Mouse (Mus musculus): ENCODE measurements around the gene Ssu72. TPM values are rescaled to one million over a fixed set of nuclear protein-coding genes. Genes with fewer than 3 reads are reported as not detected.
"Not testable (repeated sequence)": the region's sequence is repeated elsewhere in the genome, so short reads cannot be mapped to it uniquely, and the experiment has no call there.

Gene Ssu72
- 73.2 and 108 TPM in 2 replicates for total RNA-seq (2017)

DNA sequence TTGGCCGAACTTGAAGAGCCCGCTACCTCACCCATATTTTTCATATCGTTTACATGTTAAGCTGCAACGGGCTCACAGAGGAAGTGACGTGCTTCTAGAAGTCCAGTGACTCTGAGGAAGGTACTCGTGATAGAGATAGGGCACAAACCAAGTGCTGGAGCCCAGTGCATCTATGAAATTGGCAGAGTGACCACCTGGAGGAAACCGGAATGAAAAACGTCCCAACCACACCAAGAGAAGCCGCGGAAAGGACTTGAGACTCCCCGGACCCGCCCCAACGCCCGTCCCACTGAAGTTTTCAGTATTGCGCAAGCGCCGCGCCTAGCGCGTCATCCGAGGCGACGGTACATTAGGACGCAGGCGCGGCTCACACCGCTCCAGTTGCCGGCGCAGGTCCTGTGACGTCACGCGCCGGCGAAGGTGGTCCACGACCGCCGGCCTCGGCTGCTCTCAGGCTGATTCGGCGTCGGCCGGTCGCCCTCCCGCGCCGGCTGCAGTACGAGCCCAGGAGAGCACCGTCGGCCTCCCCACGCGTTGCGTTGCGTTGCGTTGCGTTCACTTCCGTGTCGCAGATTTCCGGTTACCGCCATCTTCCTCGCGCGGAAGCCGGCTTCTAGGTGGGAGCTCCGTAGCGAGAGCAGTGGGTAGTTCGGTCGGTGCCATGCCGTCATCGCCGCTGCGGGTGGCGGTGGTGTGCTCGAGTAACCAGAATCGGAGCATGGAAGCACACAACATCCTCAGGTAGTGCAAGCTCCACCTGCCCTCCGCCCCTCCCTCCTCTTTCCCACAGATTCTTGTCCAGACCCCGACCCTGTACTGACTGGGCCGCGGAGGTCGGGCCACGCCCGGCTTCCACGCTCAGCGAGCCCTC is at the start of gene Ssu72:
Gene Ssu72, plus strand, starts transcription at position 80 of the 871 bp plus-strand sequence.
- peak; percentile 77 for ATAC-seq (replicated peaks; ENCODE audit: low read depth, poor library complexity, severe bottlenecking)

DNA sequence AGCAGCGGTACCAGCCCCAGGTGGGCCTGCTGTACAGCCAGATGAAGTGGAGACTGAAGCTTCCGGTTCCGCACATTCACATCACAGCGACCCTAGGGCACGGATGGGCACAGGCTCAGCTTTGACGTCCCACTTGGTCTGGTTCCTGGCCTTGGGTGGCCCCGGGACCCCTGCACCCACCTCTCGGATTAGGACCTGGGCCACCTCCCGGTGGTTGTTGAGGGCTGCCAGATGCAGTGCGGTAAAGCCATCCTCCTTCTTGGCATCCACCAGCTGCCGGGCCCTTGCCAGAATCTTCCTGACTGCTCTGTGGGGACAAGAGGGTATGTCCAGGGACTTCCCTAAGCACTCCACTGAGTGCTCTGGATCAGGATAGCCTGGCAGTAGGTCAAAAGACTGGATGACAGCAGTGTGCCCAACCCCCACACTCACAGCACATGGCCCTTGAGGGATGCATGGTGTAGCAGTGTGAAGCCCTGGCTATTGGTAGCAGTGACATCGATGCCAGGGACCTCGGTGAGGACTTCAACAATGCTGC is 48.3 kb upstream of the Ssu72 start:
- no peak for ATAC-seq (replicated peaks; ENCODE audit: low read depth, poor library complexity, severe bottlenecking)

DNA sequence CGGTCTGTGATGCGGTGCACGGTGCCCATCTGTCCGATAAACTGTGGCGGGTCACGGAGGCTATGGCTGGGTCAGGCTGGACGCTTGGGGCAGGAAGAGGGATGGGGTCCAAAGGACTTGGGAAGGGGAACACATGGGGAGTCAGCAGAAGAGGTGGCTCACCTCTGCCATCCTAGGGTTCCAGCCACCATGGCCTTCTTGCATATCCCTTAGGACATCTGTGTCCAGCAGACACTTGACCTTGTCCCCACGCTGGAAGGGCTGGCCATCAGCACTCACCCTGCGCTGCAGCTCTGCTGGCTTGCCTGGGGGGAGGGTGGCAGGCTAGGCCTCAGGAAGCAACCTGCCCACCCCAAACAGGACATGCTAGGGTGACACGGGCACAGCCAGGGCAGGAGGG is 45.6 kb upstream of the Ssu72 start:
- ATAC-seq (replicated peaks; ENCODE audit: low read depth, poor library complexity, severe bottlenecking) = no peak

DNA sequence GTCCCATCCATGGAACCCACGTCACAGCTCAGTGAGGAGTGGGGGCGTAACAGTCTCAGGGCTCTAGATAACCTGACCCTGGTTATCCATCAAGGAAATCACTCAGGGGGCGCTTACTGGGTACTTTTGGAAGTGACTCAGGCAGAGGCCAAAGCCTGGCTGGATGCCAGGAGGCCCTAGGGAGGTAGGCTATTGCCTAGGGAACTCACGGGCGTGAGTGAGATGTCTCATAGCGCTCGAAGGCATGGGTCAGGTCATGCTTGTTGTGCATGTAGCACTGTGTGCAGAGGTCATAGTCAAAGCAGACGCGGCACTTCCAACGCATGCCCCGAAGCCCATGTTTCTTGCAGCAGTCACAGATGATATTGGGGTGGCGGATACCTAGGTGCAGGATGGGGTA is 44.0 kb upstream of the Ssu72 start:
- no peak for ATAC-seq (replicated peaks; ENCODE audit: low read depth, poor library complexity, severe bottlenecking)

DNA sequence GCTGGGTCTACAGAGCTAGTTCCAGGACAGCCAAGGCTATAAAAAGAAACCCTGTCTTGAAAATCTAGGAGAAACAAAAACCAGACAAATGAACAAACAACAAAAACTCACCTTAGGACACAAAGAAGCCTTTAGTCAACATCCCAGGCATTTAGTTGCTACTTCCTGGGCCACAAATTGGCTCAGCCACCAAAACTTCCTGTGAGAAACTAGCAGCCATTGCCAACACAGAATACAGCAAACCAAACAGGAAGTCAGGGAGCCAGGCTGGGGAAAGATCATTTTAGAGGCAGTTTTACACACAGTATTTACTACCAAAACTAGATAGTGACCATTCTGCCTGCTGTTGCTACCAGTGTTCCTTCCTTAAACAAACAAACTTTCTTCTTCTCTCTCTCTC is 37.7 kb upstream of the Ssu72 start:
- 0 out of 2 replicates have a peak, but pooled peaks have one; percentile 7 for ATAC-seq (replicated peaks; ENCODE audit: low read depth, poor library complexity, severe bottlenecking)

GRCm38 (mm10) chr4:155668689-155669597 is 35.7 kb upstream of the Ssu72 start, which contains the start of gene Mib2:
TSS of gene Mib2 (minus strand) at chr4:155669198.
- peak; percentile 95 for ATAC-seq (replicated peaks; ENCODE audit: low read depth, poor library complexity, severe bottlenecking)

DNA sequence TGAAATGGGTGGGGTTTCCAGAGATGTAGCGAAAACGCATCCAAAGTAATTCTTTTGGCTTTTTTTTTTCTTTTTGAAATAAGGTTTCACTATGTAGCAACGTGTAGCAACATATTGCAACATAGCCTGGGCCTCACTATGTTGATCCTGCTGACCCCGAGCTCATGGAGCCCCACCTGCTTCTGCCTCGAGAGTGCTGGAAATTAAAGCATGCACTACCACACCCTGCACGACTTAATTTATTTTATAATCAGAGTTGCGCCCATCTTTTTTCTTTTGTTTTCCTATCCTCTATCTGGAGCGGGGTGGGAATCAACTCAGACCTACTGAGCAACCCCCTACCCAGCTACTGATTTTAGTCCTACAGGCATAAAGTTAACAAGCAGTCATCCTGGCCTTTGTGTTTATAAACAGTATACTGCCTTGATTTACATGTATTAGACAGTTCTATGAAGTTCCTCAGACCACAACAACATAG is 35.0 kb upstream of the Ssu72 start:
- no peak for ATAC-seq (replicated peaks; ENCODE audit: low read depth, poor library complexity, severe bottlenecking)

DNA sequence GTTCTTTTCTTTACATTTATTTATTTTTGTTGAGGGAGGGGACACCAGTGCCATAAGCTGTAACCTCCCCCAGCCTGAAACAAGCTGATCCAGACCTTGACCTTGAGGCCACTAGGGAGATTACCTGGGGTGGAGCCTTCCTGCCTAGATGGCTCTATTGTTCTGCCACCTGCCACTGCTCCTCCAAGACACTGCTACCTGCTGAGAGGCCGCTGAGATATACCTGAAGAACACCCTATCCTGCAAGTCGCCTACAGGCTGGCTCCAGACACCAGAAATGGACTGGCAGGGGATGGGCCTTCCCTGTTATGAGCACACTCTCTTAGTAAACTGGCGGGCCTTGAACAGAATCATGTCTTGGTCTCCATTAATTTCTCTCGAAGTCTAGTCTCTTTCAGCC is 34.4 kb upstream of the Ssu72 start:
- not testable (repeated sequence) for ATAC-seq (replicated peaks; ENCODE audit: low read depth, poor library complexity, severe bottlenecking)

DNA sequence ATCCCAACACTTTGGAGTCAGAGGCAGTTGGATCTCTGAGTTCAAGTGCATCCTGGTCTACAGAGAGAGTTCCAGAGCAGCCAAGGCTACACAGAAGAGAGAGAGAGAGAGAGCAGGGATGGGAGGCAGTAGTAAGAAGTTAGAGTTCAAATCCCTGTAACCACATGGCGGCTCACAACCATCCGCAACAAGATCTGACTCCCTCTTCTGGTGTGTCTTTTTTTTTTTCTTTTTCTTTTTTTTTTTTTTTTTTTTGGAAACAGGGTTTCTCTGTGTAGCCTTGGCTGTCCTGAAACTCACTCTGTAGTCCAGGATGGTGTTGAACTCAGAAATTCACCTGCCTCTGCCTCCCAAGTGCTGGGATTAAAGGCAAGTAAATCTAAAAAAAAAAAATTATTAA is 32.5 kb upstream of the Ssu72 start:
- no peak for ATAC-seq (replicated peaks; ENCODE audit: low read depth, poor library complexity, severe bottlenecking)

DNA sequence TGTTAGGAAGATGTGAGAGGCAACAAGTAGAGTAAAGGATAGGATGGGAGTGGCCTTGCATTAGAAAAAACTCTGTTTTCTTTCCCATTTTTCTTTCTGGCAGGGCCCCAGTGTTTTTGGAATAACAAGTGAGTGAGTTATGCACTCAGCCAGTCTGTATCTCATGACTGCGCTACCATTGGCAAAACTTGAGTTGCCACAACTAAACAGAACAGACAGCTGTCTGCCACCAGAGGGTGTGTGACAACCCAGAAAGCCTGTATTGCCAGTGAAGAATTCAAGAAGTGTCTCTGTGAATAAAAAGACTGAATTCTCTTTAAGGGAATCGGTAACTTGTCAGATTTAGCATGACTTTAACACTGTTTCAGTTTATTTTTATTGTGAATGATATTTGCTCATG is 28.6 kb upstream of the Ssu72 start:
- ATAC-seq (replicated peaks; ENCODE audit: low read depth, poor library complexity, severe bottlenecking) = peak; percentile 71

- not testable (repeated sequence) for ATAC-seq (replicated peaks; ENCODE audit: low read depth, poor library complexity, severe bottlenecking)
Observed at GRCm38 (mm10) chr4:155683670-155684277, 20.8 kb upstream of the Ssu72 start.

DNA sequence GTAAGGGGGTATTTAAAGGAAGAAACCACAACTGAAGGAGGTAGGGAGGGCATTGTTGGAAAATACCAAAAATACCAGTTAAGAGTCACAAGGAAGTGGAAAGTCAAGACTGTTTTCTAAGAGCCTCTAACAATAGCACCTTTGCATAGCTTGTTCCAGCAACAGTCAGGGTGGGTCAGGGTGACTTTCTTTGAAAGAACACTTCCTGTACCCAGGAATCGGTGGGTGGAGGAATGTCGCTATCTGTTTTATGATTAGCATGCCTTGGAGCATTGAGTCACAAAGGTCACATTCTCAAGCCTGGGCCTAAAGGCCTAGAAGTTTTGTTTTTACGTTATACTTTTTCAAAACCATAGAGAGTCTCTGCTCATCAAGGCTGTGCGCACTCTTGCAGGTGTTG is 16.8 kb upstream of the Ssu72 start:
- ATAC-seq (replicated peaks; ENCODE audit: low read depth, poor library complexity, severe bottlenecking) = not testable (repeated sequence)

DNA sequence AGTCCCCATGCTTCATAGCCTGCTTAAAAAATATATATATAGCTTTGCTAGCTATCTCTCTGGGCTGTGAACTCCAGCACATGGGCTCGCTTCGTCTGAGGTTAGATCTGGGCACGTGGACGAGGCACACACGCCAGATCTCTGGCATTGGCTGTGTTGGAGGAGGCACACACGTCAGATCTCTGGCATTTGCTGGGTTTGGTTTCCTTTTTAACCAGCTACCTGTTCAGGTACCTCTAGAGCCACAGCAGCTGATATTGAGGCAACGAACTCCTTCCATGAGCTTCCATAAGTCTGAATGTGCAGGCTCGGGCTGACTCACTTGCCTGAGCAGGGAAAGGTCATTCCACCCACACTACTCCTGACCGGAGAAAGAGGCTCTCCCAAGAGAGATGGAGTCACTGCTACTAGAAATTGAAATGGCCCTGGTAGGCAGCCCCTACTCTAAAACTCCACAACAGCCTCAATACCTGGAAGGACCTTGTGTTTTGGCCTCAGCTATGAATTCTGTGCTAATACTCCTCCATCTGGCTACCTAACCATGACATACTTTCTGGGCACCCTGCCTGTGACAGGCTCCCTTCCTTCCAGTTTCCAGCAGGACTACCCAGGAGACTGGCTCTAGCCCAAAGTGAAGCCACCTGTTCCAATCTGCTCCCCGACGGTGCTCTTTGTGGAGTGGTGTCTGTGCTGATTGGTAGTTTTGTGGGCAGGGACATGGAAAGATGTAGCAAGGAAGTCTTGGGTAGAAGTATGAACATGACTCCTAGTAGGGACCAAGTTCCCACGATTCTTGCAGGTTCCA is 13.8 kb upstream of the Ssu72 start:
- no peak for ATAC-seq (replicated peaks; ENCODE audit: low read depth, poor library complexity, severe bottlenecking)

DNA sequence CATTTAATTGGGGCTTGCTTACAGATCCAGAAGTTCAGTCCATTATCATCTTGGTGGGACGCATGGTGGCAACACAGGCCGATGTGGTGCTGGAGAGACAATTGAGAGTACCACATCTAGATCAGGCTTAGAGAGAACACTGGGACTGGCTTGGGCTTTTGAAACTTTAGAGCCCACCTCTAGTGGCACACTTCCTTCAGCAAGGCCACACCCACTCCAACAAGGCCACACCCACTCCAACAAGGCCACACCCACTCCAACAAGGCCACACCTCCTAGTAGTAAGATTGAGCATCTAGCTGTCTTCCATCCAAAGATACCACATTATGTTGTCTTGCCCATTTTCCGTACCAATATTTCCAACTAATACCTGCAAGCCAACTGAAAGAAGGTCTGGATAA is 12.2 kb upstream of the Ssu72 start:
- no peak for ATAC-seq (replicated peaks; ENCODE audit: low read depth, poor library complexity, severe bottlenecking)

GRCm38 (mm10) chr4:155694111-155694481 is 10.5 kb upstream of the Ssu72 start, which contains the start of gene Fndc10:
TSS of gene Fndc10 (plus strand) at chr4:155694342.
- ATAC-seq (replicated peaks; ENCODE audit: low read depth, poor library complexity, severe bottlenecking) = peak; percentile 48; the same call in 1 of the 2 replicates

DNA sequence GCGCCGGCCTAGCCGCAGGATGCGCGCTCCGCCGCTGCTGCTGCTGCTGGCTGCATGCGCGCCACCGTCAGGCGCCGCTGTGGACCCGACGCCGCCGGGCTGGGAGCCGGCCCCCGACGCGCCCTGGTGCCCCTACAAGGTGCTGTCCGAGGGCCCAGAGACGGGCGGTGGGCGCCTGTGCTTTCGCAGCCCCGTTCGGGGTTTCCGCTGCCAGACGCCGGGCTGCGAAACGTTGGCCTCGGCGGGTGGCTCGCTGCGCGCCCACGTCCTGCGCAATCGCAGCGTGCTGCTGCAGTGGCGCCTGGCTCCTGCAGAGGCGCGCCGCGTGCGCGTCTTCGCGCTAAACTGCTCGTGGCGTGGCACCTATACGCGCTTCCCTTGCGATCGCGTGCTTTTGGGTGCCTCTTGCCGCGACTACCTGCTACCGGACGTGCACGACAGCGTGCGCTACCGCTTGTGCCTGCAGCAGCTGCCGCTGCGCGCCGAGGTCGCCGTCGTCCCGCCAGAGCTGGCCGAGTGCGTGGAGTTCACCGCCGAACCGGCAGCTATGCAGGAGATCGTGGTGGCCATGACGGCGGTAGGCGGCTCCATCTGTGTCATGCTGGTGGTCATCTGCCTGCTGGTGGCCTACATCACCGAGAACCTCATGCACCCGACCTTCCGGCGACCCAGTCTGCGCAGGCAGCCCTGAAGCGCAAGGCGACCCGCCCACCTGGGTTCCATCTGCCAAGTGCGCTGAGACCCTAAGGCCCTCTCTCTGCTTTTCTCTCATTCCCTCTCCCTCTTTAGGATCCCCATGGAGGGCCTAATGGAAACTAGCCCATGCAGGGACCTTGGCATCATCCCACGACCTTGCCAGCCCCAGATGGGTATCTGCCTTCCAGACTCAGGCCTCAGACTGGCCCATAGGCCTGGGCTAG is 9.9 kb upstream of the Ssu72 start:
- peak; percentile 59 for ATAC-seq (replicated peaks; ENCODE audit: low read depth, poor library complexity, severe bottlenecking)

- no peak for ATAC-seq (replicated peaks; ENCODE audit: low read depth, poor library complexity, severe bottlenecking)
Observed at GRCm38 (mm10) chr4:155695531-155696062, 9.0 kb upstream of the Ssu72 start.

Measured in common myeloid progenitor, adult 5-6 weeks (primary cell).